Mouse (Mus musculus) embryonic facial prominence, embryonic 12.5 days (tissue): ENCODE measurements at regions not wholly inside any gene's neighbourhood (a gene's known extent, or its start where the extent isn't known, plus 50 kb on each side); places are given as distances from the start of the nearest gene placed in this dataset.

ENCODE experiments used
- ATAC-seq: fragments of 200-750 bp; cut with Nextera tagmentation; 2 replicates; pipeline ENCODE4 v1.8.0; 2017; ENCODE audit not compliant: insufficient number of reproducible peaks, insufficient read depth, low FRiP score, low TSS enrichment
- H3K27ac ChIP-seq: fragments of 300-500 bp; sonication (generic); 2 replicates; pipeline ENCODE4 v1.5.1; 2016; ENCODE audit warnings: mild to moderate bottlenecking
- H3K27me3 ChIP-seq: fragments of 300-500 bp; sonication (generic); 2 replicates; pipeline ENCODE4 v1.6.1; 2016; ENCODE audit warnings: mild to moderate bottlenecking, moderate library complexity
- H3K36me3 ChIP-seq: fragments of 300-500 bp; sonication (generic); 2 replicates; pipeline ENCODE4 v1.6.1; 2016; ENCODE audit warnings: mild to moderate bottlenecking
- H3K4me1 ChIP-seq: fragments of 300-500 bp; sonication (generic); 2 replicates; pipeline ENCODE4 v1.6.1; 2016
- H3K4me2 ChIP-seq: fragments of 300-500 bp; sonication (generic); replicated peaks from 2 replicates; pipeline ENCODE4 v1.6.1; 2016; ENCODE audit warnings: mild to moderate bottlenecking, moderate library complexity
- H3K4me3 ChIP-seq: fragments of 300-500 bp; sonication (generic); 2 replicates; pipeline ENCODE4 v1.5.1; 2016; ENCODE audit warnings: mild to moderate bottlenecking
- H3K9ac ChIP-seq: fragments of 300-500 bp; sonication (generic); 2 replicates; pipeline ENCODE4 v1.6.1; 2016; ENCODE audit warnings: mild to moderate bottlenecking, moderate library complexity
- H3K9me3 ChIP-seq: fragments of 300-500 bp; sonication (generic); 2 replicates; pipeline ENCODE4 v1.6.1; 2016; ENCODE audit warnings: mild to moderate bottlenecking, moderate library complexity
- WGBS: fragments of 180-500 bp; shearing (Covaris S2); methylation state at CpG from one replicate; pipeline ENCODE4 v1.1.7; 2016; 5-methylcytosine and 5-hydroxymethylcytosine counted together

DNA sequence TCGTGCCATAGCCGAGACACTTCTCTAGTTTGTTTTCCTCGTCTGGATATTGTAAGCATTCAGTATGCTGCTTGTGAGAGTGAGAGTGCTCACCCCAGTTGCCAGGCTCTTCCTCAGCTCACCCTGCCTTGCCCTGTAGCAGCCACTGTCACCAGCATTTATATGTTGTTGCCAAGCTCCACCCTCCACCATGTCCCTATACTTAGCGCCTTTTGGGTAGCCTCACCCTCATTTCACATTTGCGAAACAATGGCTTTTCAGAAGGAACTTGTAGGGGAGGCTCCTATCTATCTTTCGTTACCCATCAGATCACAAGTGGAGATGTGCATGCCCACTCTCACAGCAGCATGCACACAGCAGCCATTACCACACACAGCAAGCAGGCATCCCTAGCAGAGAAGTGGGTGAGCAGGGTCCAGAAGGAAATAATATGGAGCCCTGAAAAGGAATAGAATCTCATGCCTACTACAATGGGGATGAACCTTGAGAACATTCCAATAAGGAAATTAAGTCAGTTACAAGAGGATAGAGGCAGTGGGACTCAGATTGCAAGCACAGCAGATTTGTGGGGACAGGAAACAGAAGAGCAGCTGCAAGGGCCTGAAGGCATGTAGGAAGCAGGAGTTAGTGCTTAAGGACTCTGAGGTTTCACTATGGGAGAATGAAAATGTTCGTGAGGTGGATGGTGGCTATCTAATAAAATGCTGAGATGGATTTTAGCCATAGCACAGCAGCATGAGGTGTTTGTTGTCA lies 139.8 kb upstream of the Jun start:
- Histone ChIP-seq H3K4me2 (no peak overlapping the region), H3K9ac (no peak overlapping the region), H3K4me1 (no peaks in the 10 kb centered on the region), H3K9me3 (no peaks in the 10 kb centered on the region), H3K27me3 (no peaks in the 10 kb centered on the region), H3K27ac (no peak overlapping the region), H3K4me3 (no peak overlapping the region), H3K36me3 (no peaks in the 10 kb centered on the region)
- no peak for ATAC-seq
- WGBS, result 85% methylated on average over 7 of the region's 7 CpGs

DNA sequence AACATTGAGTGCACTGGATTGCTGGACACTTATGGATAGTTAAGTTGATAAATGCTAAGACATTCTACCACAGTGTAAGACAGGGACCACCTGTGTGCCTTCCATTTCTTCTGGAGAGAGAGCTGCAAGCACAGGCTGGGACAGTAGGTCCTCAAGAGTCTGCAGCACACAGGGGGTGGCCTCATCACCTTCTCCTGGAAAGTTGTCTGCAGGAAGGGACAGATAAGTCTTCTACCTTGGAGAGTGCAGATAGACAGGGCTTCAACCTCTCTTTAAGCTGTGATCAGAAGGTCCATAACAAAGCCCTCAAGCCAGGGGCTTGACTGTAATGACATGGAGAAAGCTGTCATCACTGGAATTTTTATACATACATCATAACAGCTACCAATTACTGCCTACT lies 140.5 kb upstream of the Jun start:
- H3K36me3 ChIP-seq, result no peaks in the 10 kb centered on the region
- no peaks in the 10 kb centered on the region for H3K9me3 ChIP-seq
- no peak for ATAC-seq
- no peak overlapping the region for H3K4me3 ChIP-seq
- no peaks in the 10 kb centered on the region for H3K27me3 ChIP-seq
- H3K4me2 ChIP-seq, result no peak overlapping the region
- no peak overlapping the region for H3K27ac ChIP-seq
- H3K9ac ChIP-seq, result no peak overlapping the region
- peaks cover 3% of the 10 kb centered on the region; the same call in 1 of the 2 replicates for H3K4me1 ChIP-seq

DNA sequence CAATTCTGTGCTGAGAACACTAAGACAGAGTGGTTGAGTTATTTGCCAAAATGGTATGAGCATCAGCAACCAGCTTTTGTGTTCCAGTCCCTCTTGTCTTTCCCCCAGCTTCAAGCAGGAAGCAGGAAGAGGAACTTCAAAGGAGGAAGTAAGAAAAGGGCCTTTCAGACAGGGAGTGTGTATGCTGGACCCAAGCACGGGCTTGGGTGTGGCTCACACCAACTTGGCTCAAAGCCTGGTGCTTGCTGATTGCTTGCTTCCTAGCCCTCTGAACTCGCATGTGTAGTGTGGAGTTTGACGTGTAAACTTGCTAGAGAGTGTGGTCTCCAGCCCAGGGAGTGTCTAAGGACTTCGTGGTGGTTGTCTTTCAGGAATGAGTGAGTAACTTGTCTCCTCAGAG lies 141.0 kb upstream of the Jun start:
- no peak overlapping the region for H3K4me2 ChIP-seq
- no peak for ATAC-seq
- H3K27ac ChIP-seq, result no peak overlapping the region
- WGBS, result 51% methylated on average over 4 of the region's 4 CpGs
- H3K4me3 ChIP-seq, result no peak overlapping the region
- H3K4me1 ChIP-seq, result peaks cover 3% of the 10 kb centered on the region; the same call in 1 of the 2 replicates
- H3K36me3 ChIP-seq, result no peaks in the 10 kb centered on the region
- no peaks in the 10 kb centered on the region for H3K9me3 ChIP-seq
- no peaks in the 10 kb centered on the region for H3K27me3 ChIP-seq
- no peak overlapping the region for H3K9ac ChIP-seq

DNA sequence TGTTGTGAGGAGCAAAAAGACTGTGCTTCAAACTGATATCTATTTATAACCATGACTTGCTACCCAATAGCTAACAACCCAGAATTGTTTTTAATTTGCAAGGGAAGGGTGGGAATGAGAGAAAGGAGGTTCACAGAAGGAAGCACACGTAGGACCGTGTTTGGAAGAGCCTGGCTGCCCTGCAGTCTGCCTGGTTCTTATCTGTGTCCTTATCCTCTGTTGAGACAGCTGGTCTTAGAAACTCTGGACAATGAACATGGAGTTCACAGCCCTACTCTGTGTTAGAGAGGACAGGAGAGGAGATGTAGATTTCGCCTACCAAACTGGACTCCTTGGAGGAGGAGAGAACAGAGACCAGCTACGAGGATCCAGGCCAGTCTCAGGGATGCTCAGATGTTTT lies 141.5 kb upstream of the Jun start:
- Histone ChIP-seq H3K27ac (no peak overlapping the region), H3K4me2 (no peak overlapping the region), H3K9me3 (no peaks in the 10 kb centered on the region), H3K27me3 (no peaks in the 10 kb centered on the region), H3K9ac (no peak overlapping the region), H3K36me3 (no peaks in the 10 kb centered on the region), H3K4me1 (peaks cover 3% of the 10 kb centered on the region; the same call in 1 of the 2 replicates), H3K4me3 (no peak overlapping the region)
- 80% methylated on average over 4 of the region's 4 CpGs for whole genome bisulfite sequencing
- no peak for ATAC-seq

DNA sequence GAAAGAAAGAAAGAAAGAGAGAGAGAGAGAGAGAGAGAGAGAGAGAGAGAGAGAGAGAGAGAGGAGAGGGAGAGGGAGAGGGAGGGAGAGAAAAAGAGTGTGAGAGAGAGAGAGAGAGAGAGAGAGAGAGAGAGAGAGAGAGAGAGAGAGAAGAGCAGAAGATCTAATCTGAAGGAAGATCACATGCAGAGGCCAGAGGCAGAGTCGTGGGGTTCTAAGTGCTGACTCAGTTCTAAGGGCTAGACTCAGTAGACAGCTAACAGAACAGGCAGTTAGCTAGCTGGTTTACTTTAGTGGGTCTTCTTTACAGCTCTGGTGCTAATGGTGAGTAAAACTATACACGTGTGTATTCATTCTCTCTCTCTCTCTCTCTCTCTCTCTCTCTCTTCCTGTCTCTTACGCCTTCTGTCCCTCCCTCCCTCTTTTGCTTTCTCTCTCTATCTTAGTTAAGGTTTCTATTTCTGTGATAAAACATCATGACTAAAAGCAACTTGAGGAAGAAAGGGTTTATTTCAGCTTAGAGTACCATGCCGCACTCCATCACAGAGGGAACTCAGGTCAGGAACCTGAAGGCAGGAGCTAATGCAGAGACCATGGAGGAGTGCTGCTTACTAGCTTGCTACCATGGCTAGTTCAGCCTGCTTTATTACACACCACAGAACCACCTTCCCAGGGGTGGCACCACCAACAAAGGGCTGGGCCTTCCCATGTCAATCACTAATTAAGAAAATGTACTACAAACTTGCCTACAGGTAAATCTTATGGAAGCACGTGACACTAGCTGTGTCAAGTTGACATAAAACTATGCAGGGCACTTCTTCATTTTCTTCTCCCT lies 142.8 kb upstream of the Jun start:
- no peak overlapping the region for H3K4me3 ChIP-seq
- H3K4me1 ChIP-seq, result peaks cover 3% of the 10 kb centered on the region; the same call in 1 of the 2 replicates
- no peaks in the 10 kb centered on the region for H3K27me3 ChIP-seq
- H3K4me2 ChIP-seq, result no peak overlapping the region
- ATAC-seq, result no peak
- no peaks in the 10 kb centered on the region for H3K9me3 ChIP-seq
- 75% methylated on average over 5 of the region's 5 CpGs for WGBS
- H3K36me3 ChIP-seq, result no peaks in the 10 kb centered on the region
- H3K9ac ChIP-seq, result no peak overlapping the region
- H3K27ac ChIP-seq, result no peak overlapping the region

DNA sequence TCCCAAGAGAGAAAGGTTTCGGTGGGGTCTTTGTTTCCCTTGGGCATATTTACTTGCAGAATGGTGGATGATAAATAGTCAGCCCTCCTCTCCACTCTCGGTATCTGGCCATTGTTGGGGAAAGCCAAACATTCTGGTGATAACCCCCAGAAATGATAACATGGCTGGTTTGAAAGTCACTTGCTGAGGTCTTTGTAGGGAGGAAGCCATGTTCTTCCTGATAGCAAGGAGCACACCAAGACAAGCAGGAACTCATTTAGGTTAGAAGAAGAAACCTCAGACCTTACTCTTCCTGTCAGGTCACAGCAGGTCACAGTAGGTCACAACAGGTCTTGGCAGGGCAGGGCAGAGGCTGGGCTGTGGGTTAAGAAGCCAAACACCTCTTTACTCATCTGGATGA lies 144.1 kb upstream of the Jun start:
- no peak overlapping the region for H3K4me3 ChIP-seq
- no peak overlapping the region for H3K4me2 ChIP-seq
- 88% methylated on average over 2 of the region's 2 CpGs for WGBS
- H3K9me3 ChIP-seq, result no peaks in the 10 kb centered on the region
- no peaks in the 10 kb centered on the region for H3K36me3 ChIP-seq
- ATAC-seq, result no peak
- no peak overlapping the region for H3K9ac ChIP-seq
- H3K27me3 ChIP-seq, result no peaks in the 10 kb centered on the region
- H3K4me1 ChIP-seq, result peaks cover 3% of the 10 kb centered on the region; the same call in 1 of the 2 replicates
- no peak overlapping the region for H3K27ac ChIP-seq

DNA sequence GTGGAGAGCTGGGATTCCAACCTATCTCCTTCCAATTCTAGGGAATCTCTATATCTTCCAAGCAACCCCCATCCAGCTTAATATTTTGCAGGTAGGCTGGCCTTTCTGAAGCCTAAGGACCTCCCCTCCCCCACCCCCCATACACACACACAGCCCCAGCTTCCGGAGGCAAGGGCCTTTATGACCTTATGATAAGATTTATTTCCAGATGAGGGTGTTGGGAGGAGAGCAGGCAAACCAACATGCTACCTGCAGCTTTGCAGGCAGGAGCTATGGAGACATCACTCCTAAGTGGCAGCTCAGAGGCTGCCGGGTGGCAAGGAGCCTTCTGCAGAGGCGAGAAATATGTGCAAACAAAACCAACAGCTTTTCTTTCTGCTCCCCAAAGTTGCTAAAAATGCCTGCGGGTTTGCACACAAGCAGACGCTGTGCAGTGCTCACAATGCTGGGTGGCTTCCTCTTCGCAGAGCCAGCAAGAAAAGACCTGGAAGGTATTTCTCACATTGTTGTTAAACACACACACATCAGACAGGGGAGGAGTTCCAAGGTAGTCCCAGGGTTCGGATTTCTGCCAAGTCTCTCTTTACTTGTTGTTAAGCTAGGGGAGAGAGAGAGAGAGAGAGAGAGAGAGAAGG lies 145.2 kb upstream of the Jun start:
- Histone ChIP-seq H3K4me3 (no peak overlapping the region), H3K27me3 (no peaks in the 10 kb centered on the region), H3K9ac (no peak overlapping the region), H3K27ac (no peak overlapping the region), H3K9me3 (no peaks in the 10 kb centered on the region), H3K4me1 (peaks cover 3% of the 10 kb centered on the region; the same call in 1 of the 2 replicates), H3K36me3 (no peaks in the 10 kb centered on the region), H3K4me2 (no peak overlapping the region)
- 54% methylated on average over 7 of the region's 7 CpGs for WGBS
- no peak for ATAC-seq

DNA sequence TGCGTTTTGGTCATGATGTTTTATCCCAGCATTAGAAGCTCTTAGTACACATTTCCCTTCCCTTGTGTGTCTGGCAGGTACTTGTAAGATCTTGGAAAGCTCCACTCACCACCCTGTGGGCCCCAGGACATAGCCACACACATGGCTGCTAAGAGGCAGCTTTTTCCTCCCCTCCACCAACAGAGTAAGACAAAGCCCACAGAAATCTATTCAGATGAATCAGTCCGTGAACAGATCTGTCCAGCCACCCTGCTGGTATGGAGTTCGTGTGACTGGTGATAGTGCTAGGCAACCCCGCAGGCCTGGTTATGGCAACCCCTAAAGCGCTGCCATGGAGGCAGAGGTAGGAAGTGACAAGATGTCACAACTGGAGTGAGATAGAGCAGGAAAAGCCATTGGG lies 147.4 kb upstream of the Jun start:
- Histone ChIP-seq H3K4me1 (peaks cover 3% of the 10 kb centered on the region; the same call in 1 of the 2 replicates), H3K9ac (no peak overlapping the region), H3K36me3 (no peaks in the 10 kb centered on the region), H3K27ac (no peak overlapping the region), H3K4me3 (no peak overlapping the region), H3K27me3 (no peaks in the 10 kb centered on the region), H3K9me3 (no peaks in the 10 kb centered on the region), H3K4me2 (no peak overlapping the region)
- 81% methylated on average over 5 of the region's 5 CpGs for WGBS
- no peak for ATAC-seq

DNA sequence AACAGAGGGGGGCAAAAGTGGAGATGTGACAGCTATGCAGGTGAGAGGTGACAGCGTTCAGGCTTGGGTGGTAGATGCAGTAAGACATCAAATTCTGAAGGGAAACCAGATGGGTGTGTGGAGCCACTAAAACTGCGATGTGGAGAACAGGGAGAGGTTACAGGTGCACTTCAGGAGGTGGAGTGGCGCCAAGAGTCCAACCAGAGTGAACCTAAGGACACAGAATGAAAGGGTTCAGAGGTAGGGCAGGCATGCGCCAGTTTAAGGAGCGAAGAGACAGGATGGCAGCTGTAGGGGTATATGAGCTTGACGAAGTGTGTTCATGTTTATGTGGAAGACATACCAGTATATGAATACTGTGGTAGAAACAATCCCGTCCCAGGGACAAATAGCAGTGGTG lies 148.1 kb upstream of the Jun start:
- H3K9me3 ChIP-seq, result no peaks in the 10 kb centered on the region
- H3K9ac ChIP-seq, result no peak overlapping the region
- H3K36me3 ChIP-seq, result no peaks in the 10 kb centered on the region
- no peak for ATAC-seq
- H3K27me3 ChIP-seq, result no peaks in the 10 kb centered on the region
- 90% methylated on average over 7 of the region's 7 CpGs for WGBS
- H3K4me2 ChIP-seq, result no peak overlapping the region
- H3K4me1 ChIP-seq, result peaks cover 3% of the 10 kb centered on the region; the same call in 1 of the 2 replicates
- no peak overlapping the region for H3K4me3 ChIP-seq
- no peak overlapping the region for H3K27ac ChIP-seq

DNA sequence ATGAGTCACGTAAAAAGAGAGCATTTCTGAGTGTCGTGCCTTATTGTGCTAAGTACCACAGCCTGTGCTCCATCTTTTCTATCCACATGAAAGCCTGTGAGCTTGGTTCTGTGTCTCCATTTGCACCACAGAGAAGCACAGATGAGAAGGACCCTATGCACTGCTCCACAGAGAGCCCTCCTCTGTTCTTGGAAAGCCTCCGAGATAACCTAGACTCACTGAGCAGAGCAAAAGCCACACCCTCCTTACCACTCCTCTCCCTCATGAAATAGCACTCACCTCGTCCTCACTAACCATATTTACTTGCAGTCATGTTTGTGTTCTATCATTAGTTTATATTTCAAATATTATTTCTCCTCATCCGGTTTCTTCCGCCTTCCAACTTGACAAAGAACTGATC lies 150.5 kb upstream of the Jun start:
- Histone ChIP-seq H3K4me2 (no peak overlapping the region), H3K36me3 (no peaks in the 10 kb centered on the region), H3K27ac (no peak overlapping the region), H3K9me3 (no peaks in the 10 kb centered on the region), H3K4me3 (no peak overlapping the region), H3K9ac (no peak overlapping the region), H3K4me1 (no peaks in the 10 kb centered on the region), H3K27me3 (no peaks in the 10 kb centered on the region)
- no peak for ATAC-seq
- WGBS, result 77% methylated on average over 6 of the region's 6 CpGs

DNA sequence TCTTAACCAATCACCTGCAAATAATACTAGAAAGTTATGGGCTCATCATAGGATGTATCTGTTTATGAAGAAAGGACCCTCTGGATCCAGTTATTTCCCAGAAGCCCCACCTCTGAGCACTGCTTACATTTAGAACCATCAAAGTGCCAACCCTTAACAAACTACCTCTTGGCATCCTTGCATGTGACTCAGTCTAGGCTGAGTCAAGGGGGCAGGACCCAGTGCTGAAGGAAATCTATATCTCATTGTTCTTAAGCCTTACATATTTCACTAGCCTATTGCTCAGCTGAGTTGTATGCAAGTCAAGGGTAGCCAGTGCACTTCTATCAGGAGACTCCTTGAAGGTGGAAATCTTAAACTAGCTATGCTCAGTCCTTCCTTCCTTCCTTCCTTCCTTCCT lies 151.6 kb upstream of the Jun start:
- H3K27ac ChIP-seq, result no peak overlapping the region
- H3K4me2 ChIP-seq, result no peak overlapping the region
- H3K4me1 ChIP-seq, result 0 out of 2 replicates have a peak, but pooled peaks cover 4% of the 10 kb centered on the region
- H3K4me3 ChIP-seq, result no peak overlapping the region
- H3K36me3 ChIP-seq, result no peaks in the 10 kb centered on the region
- H3K9me3 ChIP-seq, result no peaks in the 10 kb centered on the region
- H3K9ac ChIP-seq, result no peak overlapping the region
- no peaks in the 10 kb centered on the region for H3K27me3 ChIP-seq
- no peak for ATAC-seq

DNA sequence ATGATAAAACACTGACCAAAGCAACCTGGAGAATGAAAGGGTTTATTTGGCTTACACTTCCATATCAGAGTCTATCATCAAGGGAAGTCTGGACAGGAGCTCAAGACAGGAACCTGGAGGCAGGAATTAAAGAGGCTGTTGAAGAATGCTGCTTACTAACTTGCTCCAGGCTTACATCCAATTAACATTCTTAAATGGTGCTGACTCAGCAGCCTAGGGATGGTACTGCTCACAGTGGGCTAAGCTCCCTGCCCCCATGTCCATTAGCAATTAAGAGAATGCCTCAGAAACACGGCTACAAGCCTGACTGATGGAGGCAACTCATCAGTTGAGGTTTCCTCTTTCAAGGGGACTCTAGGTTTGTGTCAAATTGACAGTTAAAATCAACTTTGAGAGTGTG lies 153.3 kb upstream of the Jun start:
- H3K27me3 ChIP-seq, result no peaks in the 10 kb centered on the region
- H3K4me3 ChIP-seq, result no peak overlapping the region
- no peaks in the 10 kb centered on the region for H3K36me3 ChIP-seq
- H3K4me1 ChIP-seq, result peaks cover 8% of the 10 kb centered on the region; the same call in 1 of the 2 replicates
- H3K27ac ChIP-seq, result no peak overlapping the region
- no peak overlapping the region for H3K4me2 ChIP-seq
- H3K9ac ChIP-seq, result no peak overlapping the region
- ATAC-seq, result no peak
- WGBS, result 43% methylated on average over 1 of the region's 1 CpGs
- no peaks in the 10 kb centered on the region for H3K9me3 ChIP-seq
